Mouse (Mus musculus): ENCODE measurements around the gene Lgr5.

- no peak for TF ChIP-seq CTCF (IDR thresholded peaks at IDR 0.05; ENCODE audit: low read depth)
- TF ChIP-seq EP300 (IDR thresholded peaks at IDR 0.05; ENCODE audit: low read depth) = no peak
Observed at GRCm38 (mm10) chr10:115595748-115596147, 8.2 kb upstream of the Lgr5 start.

Data from liver, postnatal 0 days (tissue).